Mouse (Mus musculus): Measurements from ENCODE around the gene Dennd1b.

The Dennd1b gene

GRCm38 (mm10) chr1:139203026-139203425 is 239.8 kb downstream of the Dennd1b start:
- no peak for DNase-seq

- DNase-seq, result no peak
These were observed 243.0 kb downstream of the Dennd1b start for GRCm38 (mm10) chr1:139206259-139206658.

- no peak for DNase-seq
These were observed 246.6 kb downstream of the Dennd1b start for GRCm38 (mm10) chr1:139209796-139210195.

- DNase-seq, result no peak
These were observed 247.3 kb downstream of the Dennd1b start for GRCm38 (mm10) chr1:139210505-139210904.

- no peak for DNase-seq
These were observed 252.1 kb downstream of the Dennd1b start for GRCm38 (mm10) chr1:139215311-139215710.

GRCm38 (mm10) chr1:139223804-139224203 is 260.6 kb downstream of the Dennd1b start:
- DNase-seq, result no peak

- DNase-seq, result no peak
These were observed 261.2 kb downstream of the Dennd1b start for GRCm38 (mm10) chr1:139224309-139224949.

Measured in kidney, adult 18-20 months (tissue).